Mouse (Mus musculus) B cell, adult 62 days (primary cell): Measurements from ENCODE around the gene Lamb2. TPM values are rescaled to one million over a fixed set of nuclear protein-coding genes. Genes with fewer than 3 reads are reported as not detected.

Experiments used
- total RNA-seq: library from RNA; stranded (reverse); gene quantifications from 4 replicates; pipeline ENCODE4 v1.2.4, GENCODE M21; 2023

The Lamb2 gene
- total RNA-seq = 0.13 to 0.83 TPM (median 0.24 TPM) in 3 of 4 replicates, not detected in the other

DNA sequence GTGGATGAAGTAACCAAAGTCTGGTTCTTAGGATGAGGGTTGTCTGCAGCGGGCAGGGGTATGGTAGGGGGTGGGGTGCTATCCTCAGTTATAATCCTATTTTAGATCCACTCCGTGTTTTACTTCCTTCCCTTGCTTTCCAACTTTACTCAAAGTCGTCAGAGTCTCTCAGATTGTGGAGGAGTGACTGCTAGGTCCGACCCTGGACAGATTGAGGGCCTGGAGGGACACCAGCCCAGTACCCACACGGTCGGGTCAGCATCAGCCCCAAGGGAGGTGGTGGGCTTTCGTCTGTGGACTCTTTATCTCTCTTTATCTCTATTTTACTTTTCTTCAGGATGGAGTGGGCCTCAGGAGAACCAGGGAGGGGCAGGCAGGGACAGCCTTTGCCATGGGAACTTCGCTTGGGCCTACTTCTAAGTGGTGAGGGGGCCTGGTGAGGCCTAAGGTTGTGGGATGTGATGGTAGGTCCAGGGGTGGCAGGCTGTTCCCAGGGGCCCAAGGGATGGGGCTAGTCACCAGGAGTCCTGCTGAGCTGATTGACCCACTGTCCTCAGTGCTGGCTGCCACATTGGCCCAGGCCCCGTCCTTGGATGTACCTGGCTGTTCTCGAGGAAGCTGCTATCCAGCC lies at the start of gene Lamb2:
Gene Lamb2 (plus strand): TSS at position 16 of the 631 bp plus-strand sequence.

DNA sequence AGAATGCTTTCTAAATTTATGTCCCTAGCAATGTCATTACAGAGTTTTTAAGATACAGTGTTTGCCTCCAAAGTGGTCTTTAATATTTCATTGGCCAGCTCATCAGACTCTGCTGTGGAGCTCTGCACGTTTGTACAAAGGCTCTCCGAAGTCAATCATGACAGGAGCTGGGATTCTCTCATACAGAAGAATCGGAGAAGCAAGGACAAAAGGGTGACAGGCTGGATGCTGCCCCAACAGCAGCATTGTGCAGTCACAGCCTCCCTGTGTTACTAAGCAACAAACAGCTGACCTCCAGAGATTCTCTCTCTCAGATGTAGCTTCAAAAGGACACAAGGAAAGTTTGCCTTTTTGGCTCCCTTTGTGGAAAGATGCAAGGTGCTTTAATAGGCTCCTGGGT lies 43.4 kb upstream of the Lamb2 start, which contains the start of gene BC048562:
Gene BC048562 (plus strand): TSS at position 301 of the 400 bp plus-strand sequence.

GRCm38 (mm10) chr9:108460319-108461178 lies 19.0 kb upstream of the Lamb2 start, which contains the start of gene Ccdc71:
Gene Ccdc71, plus strand, starts transcription at chr9:108460527.

DNA sequence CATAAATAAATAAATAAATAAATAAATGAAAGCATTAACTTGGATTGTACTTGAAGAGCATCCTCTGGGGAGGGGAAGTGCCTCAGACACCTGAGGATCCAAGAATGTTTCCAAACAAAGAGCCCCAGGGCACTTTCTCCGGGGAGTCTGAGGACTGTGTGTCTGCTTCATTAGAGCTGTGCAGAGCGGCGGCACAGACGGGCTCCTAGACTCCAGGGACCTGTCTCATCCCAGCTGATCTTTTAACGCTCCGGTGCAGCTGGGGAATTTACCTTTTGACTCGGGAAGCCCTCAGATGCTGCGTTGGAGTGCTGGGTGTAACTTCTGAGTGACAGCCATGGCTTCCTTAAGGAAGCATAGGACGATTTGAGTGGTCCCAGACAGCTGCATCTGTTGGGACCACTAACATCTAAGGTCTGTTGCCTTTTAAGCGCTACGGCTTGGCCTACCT lies 18.3 kb upstream of the Lamb2 start, which contains the start of gene Klhdc8b:
Gene Klhdc8b (minus strand): TSS at position 401 of the 451 bp plus-strand sequence.

GRCm38 (mm10) chr9:108490559-108491285 lies 11.2 kb downstream of the Lamb2 start, which contains the start of gene Usp19:
Gene Usp19, plus strand, starts transcription at chr9:108490602.

GRCm38 (mm10) chr9:108507619-108508434 lies 28.3 kb downstream of the Lamb2 start, which contains the start of gene Qars:
Gene Qars, plus strand, starts transcription at chr9:108507706.

DNA sequence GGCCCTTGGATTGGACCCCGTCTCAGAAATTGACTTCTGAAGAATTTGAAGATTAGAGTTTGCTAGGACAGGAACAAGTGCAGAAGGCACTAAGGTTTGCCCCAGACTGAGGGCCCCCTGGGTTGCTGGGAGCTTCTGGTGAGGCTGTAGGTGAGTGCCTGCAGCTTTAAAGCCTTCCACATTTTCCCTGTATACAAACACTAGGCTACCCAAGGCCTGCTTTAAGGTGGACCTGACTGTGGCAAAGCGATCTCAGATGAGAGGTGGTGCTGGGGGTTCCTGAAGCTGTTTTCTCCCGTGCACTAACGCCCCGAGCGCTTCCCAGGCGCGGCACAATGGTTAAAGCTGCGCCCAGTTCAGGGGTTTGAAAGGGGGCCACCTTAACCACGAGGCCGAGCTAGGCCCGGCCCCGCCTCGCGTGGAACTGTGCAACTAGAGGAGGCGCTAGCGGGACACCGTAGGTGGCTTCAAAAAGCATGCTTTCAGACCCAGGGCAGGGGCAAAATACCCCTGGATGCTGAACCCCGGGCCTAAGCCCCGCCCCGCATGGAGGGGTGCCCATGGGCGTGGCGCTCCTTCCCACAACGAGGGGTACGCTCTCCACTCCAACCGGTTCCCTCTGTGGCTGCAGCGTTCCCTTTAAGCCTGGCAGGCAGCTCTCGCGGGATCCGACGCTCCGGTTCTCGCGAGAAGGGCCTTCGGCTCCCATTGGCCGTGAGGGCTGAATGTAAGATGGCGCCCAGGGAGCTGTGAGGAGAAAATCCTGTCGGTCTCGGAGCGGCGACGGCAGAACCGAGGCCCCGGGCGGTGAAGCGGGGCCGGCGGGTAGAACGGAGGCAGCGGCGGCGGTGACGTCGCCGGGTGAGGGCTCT lies 37.1 kb downstream of the Lamb2 start, which contains the start of gene Qrich1:
Gene Qrich1 (plus strand): TSS at position 427 of the 872 bp plus-strand sequence.

Other genes with a start within 250 kb of the Lamb2 start
- gene Dag1, start 215.8 kb upstream of the Lamb2 start, total RNA-seq = 21.3 to 25.8 TPM (median 23.0 TPM) in 4 replicates
- 4.3 to 9.3 TPM (median 6.5 TPM) in 4 replicates for gene Nicn1, start 189.3 kb upstream of the Lamb2 start, total RNA-seq
- gene Amt, start 182.9 kb upstream of the Lamb2 start, total RNA-seq = 1.5 to 2.8 TPM (median 1.7 TPM) in 4 replicates
- gene Rhoa, start 173.6 kb upstream of the Lamb2 start, total RNA-seq = 459 to 484 TPM (median 482 TPM) in 4 replicates
- 8.2 to 15.1 TPM (median 11.3 TPM) in 4 replicates for gene Tcta, start 173.6 kb upstream of the Lamb2 start, total RNA-seq
- 310 to 331 TPM (median 320 TPM) in 4 replicates for gene Gpx1, start 140.8 kb upstream of the Lamb2 start, total RNA-seq
- gene Usp4, start 131.9 kb upstream of the Lamb2 start, total RNA-seq = 176 to 184 TPM (median 183 TPM) in 4 replicates
- gene 1700102P08Rik, start 86.9 kb upstream of the Lamb2 start, total RNA-seq = 4.1 to 6.6 TPM (median 5.6 TPM) in 4 replicates
- not detected in 4 replicates for gene Ccdc36, start 51.3 kb upstream of the Lamb2 start, total RNA-seq
- gene BC048562, start 43.3 kb upstream of the Lamb2 start, total RNA-seq = not detected in 4 replicates
- 21.9 to 31.4 TPM (median 28.3 TPM) in 4 replicates for gene Ccdc71, start 19.2 kb upstream of the Lamb2 start, total RNA-seq
- gene Klhdc8b, start 18.2 kb upstream of the Lamb2 start, total RNA-seq = 2.1 to 5.2 TPM (median 3.3 TPM) in 4 replicates
- 287 to 325 TPM (median 308 TPM) in 4 replicates for gene Usp19, start 10.9 kb downstream of the Lamb2 start, total RNA-seq
- 173 to 207 TPM (median 195 TPM) in 4 replicates for gene Qars, start 28.0 kb downstream of the Lamb2 start, total RNA-seq
- gene Qrich1, start 37.1 kb downstream of the Lamb2 start, total RNA-seq = 219 to 250 TPM (median 225 TPM) in 4 replicates
- 174 to 207 TPM (median 193 TPM) in 4 replicates for gene Impdh2, start 80.5 kb downstream of the Lamb2 start, total RNA-seq
- 24.6 to 30.8 TPM (median 25.4 TPM) in 4 replicates for gene Ndufaf3, start 87.7 kb downstream of the Lamb2 start, total RNA-seq
- 79.6 to 104 TPM (median 84.6 TPM) in 4 replicates for gene Dalrd3, start 90.2 kb downstream of the Lamb2 start, total RNA-seq
- gene Wdr6, start 99.0 kb downstream of the Lamb2 start, total RNA-seq = 40.1 to 42.8 TPM (median 42.0 TPM) in 4 replicates
- gene P4htm, start 117.9 kb downstream of the Lamb2 start, total RNA-seq = 4.0 to 6.6 TPM (median 5.5 TPM) in 4 replicates
- gene Arih2, start 169.7 kb downstream of the Lamb2 start, total RNA-seq = 165 to 172 TPM (median 168 TPM) in 4 replicates
- 15.5 to 20.3 TPM (median 17.4 TPM) in 4 replicates for gene Slc25a20, start 182.4 kb downstream of the Lamb2 start, total RNA-seq
- 5.8 to 11.4 TPM (median 8.9 TPM) in 4 replicates for gene Prkar2a, start 209.6 kb downstream of the Lamb2 start, total RNA-seq